Mouse (Mus musculus) frontal cortex, adult (tissue): ENCODE data around the gene Ovgp1.
"Not testable (repeated sequence)": the region's sequence is repeated elsewhere in the genome, so short reads cannot be mapped to it uniquely, and the experiment has no call there.

Source experiments
- ATAC-seq: cut with Nextera tagmentation; 2 replicates; pipeline ENCODE4 v1.9.2; 2017; ENCODE audit warnings: mild to moderate bottlenecking, moderate library complexity, mixed read lengths; ENCODE audit not compliant: low TSS enrichment

Gene Ovgp1

DNA sequence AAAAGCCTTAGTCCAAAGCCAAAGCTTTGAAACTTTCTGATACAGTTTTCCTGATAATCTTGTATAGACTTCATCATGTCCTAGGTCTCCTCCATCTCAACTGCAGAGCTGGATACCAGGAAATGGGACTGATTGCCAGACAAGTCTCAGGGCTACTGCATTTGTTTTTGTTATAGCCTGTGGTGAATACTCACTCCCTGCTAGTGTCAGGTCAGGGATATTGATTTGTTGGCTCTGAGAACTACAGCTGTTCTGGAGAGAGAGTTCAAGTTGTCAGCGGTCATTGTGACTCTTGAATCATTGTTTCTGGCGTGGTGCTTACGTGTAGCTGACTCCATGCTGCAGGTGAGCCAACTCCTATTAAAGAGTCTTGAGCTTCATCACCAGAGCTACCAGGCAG, at the start of gene Ovgp1:
Gene Ovgp1, plus strand, starts transcription at position 301 of the 400 bp plus-strand sequence.
- ATAC-seq: no peak

DNA sequence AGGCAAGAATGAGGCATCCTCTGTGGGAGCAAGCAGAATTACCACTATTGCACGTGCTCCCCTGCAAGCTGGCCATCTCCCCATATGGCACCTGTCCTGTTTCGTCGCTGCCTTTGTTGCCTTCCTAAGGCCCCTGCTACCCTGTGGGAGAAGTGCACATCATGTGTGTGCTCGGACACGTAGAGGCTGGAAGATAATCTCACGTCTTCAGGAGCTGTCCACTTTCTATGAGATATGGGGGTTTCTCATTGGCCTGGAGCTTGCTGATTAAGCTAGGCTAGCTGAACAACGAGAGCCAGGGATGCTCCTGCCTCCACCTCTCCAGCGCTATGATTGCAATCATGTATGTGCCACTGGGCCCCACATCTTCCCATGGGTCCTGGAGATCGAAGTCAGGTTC, 48.9 kb upstream of the Ovgp1 start:
- no peak for ATAC-seq

DNA sequence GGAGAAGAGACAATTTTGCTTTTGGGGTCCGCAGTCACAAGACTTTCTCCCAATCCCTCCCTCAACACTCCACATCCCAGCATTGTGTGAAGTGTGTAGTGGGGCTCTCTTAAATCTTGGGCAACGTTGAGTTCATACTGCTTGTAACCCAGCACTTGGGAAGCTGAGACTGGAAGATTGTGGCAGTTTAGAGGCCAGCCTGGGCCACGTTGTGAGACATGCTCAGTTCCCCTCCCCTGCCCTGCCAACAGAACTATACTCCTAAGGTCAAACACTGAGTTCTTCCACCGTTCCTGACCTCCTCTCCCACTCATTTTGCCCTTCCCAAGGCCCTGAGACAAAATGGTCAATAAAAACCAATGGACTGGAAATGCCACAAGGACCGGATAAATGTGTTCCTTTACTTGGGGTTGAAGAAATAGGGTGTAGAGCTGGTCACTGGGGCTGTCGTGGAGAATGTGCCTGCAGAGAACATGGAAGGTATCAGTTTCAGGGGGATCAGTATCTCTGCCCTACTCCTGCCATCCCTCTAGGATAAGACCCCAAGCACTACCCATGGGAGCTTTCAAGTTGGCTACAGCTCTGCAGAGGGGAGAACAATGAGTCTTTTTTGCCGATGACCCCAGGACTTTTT, 45.8 kb upstream of the Ovgp1 start:
- no peak for ATAC-seq

DNA sequence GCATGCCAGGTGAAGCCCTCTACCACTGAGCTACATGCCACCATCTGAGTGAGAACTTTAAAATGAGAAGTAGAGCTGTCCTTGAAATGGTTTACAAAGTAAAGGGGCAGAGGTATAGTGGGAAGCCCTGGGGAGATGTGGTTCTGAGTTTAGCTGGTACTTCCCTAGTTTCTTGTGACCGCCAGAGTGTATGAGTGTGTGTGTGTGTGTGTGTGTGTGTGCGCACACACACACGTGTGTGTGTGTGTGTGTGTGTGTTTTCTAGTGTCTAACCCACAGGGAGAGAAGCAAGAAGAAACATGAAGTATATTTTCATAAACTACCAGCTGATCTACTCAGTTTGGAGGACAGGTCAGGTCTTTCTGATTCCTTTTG, 45.3 kb upstream of the Ovgp1 start:
- ATAC-seq: no peak

DNA sequence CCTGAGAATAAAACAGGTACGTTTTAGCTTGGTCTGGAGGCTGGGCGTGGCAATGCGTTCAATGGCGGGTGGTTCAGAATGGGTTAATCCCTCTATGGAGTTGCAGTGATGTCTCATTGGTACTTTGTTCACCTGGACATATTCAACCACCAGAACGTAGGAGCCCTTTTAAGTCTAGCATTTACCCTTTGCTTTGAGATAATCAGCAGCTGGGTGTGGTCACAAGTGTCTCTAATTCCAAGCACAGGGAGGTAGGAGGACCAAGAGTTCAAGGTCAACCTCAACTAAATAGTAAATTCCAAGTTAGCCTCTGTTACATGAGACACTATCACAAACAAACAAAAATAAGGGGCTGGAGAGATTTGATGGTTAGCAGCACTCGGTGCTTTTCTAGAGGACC, 44.7 kb upstream of the Ovgp1 start:
- no peak for ATAC-seq

DNA sequence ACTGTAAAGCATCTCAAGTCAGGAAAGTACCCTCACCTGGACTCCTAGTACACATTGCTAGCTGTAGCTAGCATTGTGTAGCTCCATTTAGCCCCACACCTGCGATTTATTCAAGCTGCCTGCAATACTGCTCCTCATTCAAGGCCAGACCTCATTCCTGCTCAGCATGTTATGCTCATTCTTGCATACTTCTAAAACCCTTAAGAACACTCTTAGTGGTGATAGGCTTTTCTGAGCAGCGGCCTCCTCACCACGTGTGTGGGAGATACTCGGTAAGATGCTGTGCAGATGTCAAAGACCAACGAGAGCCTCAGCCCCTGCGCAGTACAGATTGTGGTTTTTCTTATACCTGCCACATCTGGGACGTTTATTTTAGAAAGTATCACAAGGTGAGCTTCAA, 43.7 kb upstream of the Ovgp1 start:
- no peak for ATAC-seq

DNA sequence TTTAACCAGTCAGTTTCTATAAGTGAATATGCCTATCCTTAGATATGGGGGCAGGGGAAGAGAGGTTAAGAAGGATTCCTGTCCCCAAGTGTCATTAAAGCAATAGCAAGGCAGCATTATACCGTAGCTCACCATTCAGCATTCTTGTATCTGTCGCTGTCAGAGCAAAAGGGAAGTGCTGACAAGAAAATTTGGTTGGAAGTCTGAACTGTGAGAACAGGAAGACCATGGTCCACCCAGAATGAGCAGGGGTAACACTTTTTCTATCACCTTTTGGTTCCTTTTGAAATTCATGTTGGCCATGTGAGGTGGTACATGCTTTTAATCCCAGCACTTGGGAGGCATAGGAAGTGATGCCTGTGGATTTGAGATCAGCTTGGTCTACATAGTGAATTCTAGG, 42.4 kb upstream of the Ovgp1 start:
- ATAC-seq: no peak

DNA sequence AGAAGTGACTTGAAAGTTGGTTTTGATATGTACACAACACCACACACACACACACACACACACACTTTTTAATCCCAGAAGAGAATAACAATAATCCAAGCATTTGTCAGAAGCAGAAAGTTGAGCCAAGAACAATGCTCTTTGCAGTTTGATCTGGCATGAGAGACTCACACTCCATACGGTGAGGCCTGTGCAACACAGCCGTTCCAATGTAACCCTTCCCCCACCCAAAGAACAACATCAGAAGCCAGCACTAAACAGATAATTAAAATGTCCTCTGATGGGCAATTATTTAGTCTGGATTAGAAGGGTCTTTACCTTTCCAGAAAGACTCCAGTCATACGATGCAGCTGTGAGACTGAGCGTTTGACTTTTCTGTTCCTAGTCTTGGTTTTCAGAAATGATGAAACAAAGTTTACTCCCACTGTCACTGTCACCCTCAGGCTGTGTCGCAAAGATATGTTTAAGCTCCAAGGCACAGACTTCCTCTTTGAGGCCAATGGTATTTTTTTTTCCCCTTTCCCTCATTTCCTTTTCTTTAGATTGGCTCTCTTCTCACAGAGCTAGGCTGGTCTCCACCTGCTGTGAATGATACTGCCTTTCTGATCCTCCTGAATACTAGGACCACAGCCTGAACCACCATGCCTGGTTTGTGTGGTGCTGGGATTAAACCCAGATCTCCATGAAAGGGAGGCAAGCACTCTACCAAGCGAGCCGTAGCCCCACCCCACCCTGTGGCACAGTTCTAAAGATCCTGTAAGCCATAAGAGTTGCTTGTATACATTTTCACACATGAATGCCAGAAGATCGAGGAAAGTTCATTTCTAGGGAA, 41.1 kb upstream of the Ovgp1 start, which contains the start of gene I830077J02Rik:
Gene I830077J02Rik, minus strand, starts transcription at position 425 of the 832 bp plus-strand sequence.
- ATAC-seq: no peak

DNA sequence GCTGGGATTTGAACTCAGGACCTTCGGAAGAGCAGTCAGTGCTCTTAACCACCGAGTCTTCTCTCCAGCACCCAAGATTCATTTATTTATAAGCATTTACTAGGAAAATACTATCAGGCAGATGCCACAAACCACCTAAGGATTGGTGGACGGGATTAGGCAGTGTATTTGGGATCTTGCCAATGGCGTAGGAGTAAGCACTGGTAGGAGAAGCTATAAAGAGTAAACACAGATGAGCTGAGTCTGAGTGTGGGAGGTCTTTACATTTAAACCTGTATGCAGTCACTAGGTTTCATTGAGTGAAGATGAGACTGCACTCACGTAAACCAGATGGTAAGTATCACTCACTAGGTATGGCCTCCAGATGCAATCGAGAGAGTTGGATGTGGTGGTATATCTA, 39.6 kb upstream of the Ovgp1 start:
- 0 out of 2 replicates have a peak, but pooled peaks have one; percentile 39 for ATAC-seq

DNA sequence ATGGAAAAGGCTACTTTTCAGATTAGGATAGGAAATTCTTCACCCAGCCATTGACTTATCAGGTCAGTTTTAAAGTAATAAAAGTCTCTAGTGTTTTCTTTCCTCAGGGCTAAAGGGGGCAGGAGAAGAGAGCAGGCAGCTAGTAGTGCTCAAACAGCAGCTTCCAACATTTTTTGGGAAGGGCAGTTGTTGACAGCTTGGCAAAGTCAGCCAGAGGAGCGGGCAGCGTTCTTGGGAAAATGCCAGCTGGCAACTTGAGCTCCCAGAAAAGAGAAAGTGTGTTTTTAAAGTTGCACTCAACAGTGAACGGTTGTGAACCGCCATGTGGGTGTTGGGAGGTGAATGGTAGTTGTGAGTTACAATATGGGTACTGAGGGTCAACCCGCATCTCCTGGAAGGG, 38.5 kb upstream of the Ovgp1 start:
- no peak for ATAC-seq

DNA sequence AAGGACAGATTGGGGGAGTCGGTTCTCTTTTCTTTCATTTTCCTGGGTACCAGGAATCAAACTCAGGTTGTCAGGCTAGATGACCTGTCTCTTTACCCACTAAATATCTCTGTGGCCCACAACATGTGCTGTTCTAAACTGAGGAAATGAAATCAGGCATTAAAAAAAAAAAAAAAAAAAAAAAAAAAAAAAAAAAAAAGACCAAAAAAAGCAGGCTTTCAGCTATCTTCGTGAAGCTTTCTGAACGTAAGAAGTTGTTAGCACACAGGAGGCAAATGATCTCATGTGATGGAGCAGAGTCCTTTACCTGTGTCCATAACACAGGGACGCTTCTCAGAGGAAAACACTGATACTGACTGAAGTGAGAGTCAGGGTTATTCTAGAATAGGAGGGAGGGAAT, 37.4 kb upstream of the Ovgp1 start:
- ATAC-seq: no peak

DNA sequence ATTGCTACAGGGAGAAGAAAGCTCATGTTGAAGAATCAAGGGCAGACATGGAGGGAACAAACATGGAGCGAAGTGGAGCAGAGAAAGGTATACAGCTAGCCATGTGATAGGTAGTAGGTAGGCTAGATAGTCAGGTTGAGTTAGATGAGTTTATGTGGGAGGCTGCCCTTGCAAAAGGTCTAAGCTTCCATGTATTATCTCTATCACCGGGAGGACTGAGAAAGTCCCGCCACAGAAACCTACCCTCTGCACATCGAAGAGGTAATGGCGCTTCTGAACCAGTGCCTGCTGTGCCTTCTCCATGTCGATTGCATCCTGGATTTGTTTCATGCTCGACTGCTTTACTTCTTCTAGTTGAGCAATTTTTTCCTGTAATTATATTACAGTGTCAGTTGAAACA, 22.2 kb upstream of the Ovgp1 start:
- no peak for ATAC-seq

DNA sequence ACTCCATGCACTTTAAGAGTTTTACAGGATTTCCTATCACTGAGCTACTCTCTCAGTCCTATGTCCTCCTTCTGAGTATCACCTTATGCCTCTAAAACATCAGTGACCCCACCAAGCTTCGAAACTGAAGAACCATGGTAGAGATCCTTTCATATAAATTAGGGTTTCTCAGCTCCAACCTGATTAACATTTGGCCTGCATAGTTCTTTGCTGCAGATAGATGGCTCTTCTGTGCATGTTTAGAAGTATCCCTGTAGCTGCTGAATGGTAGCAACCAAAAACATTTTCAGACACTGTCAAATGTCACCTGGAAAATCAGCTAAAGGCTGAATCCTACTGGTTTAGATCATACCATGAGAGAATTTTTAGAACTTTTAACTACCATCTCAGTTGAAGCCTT, 16.3 kb upstream of the Ovgp1 start:
- no peak for ATAC-seq

DNA sequence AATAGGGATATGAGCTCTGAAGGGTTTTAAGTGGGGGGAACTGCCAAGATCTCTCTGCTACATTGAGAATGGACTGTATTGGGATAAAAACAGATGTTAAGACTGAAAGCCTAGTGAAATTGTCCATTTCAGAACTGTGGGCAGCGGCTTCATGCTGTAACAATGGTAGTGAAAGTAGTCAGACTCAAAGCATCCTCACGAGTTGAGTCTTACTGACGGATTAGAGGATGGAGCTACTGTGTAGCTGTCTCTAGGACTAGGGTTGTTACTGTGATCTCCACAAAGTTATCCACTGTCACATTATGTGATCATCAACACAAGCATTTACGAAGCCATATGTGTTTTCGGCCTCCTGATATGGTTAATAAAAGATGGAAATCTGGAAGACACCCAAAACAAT, 15.3 kb upstream of the Ovgp1 start:
- no peak for ATAC-seq

DNA sequence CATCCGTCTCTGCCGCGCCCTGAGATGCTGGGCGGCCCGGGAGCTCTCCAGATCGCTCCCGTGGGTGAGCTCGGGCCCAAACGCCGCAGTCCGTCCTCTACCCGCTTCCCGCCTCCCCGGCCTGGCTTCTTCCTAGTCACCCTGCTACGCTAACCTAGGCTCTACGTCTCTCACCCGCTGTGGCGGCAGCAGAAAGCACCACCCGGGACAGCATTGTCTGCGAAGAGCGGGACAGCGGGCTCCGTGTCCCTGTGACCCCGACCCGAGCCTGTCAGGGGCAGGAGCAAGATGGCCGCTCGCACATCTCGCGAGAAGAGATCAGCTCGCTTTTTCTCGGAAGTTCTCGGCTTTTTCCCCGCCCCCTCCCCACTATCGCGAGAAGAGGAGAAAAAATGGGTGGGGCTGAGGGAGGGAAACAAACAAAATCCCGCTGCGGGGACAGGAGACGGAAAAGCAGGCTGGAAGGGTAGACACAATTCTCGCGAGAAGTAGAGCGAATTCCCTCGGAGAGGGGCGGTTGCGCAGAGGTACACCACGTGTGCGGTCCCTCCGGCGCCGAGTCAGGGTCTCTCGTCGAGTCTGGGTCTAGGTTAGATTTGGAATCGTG, 14.4 kb upstream of the Ovgp1 start, which contains the start of gene Wdr77:
Gene Wdr77, plus strand, starts transcription at position 396 of the 607 bp plus-strand sequence.
- ATAC-seq: peak; percentile 97

DNA sequence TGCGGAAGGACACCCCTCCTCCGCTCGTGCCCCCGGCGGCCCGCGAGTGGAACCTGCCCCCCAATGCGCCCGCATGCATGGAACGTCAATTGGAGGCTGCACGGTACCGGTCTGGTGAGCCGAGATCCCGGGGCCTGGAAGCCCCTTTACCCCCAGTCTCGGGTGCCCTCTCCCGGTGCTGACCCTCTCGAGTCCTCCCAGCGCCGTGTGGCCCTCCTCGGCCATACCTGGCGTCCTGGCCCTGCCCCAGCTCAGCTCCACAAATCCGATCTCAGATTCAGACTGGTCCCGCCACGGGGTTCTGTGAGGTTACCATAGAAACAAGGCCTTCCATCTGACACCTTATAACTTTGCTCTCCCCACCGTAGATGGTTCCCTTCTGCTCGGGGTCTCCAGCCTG, 13.9 kb upstream of the Ovgp1 start:
- ATAC-seq: peak; percentile 44

DNA sequence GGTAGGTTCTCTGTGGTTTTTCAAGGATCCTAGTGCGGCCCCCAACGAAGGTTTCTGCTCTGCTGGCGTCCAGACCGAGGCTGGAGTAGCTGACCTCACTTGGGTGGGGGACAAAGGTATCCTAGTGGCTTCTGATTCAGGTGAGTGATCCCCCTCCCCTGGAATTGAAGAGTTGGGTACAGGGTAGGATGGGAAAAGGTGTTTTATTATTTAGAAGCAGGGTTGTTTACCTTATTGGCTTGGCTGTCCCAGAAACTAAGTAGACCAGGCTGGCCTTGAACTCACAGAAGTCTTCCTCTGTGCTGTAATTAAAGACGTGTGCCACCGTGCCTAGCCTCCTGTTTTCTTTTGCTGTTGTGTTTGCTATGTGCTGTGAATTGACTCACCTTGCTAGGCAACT, 13.5 kb upstream of the Ovgp1 start, which contains the start of gene Atp5f1:
Gene Atp5f1, minus strand, starts transcription at position 101 of the 400 bp plus-strand sequence.
- ATAC-seq: no peak

DNA sequence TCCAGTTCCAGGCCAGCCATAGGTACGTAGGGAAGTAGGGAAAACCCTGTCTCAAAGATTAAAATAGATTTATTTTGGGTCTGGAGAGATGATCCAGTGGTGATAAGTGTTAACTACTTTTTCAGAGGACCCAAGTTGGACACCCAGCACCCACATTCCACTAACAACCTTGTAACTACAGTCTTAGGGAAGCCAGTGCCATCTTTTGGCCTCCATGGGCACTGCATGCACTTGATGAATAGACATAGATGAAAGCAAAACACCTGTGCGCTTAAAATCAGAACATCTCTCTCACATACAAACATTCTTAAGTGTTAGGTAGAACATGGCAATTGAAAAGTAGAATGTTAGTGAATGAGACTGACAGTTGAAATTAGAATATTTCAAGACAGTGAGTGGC, 12.8 kb upstream of the Ovgp1 start:
- ATAC-seq: no peak

DNA sequence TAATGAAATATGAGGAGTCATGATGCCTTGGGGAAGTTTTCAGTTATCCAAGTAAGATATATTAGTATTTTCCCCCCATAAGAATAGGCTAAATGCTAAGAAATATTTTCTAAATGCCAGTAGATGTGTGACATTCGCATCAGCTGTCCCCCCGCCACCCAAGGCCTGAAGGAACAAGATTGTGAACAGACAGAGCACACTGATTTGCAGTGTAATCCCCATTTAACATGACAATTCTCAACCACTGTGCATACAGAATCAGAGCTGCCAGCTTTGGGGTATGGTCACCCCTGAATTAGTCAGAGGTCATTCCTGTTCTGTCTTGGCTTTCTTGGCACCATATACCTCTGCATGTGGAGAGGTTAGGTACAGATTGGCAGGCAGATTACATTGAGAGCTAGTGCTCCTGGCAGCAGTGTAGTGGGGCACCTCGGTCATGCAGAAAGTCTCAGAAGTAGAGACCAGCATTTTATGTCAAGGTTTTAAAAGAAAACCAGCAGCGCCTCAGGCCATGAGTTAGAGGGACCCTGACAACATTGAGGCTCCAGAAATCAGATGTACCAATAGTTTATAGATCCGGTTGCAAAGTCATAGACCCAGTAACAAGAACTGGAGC, 1.6 kb upstream of the Ovgp1 start:
- ATAC-seq: no peak

DNA sequence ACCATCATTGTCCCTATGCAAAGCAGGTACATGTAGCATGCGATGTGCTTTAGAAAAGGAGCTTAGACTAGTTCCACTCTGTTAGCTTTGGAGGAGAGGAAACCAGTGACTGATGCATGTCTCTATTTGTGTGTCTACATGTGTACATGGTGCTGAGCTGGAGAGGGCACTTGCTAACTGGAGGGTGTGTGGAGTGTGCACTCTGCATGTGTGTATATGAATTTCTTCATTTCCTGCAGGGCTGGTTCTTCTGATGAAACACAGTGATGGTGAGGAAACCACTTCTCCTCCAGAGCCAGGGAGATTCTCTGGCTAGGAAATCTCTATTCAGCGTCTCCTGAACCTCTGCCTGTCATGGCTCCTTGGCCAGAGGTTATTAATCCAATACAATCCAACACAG, 663 bp downstream of the Ovgp1 start:
- ATAC-seq: no peak

DNA sequence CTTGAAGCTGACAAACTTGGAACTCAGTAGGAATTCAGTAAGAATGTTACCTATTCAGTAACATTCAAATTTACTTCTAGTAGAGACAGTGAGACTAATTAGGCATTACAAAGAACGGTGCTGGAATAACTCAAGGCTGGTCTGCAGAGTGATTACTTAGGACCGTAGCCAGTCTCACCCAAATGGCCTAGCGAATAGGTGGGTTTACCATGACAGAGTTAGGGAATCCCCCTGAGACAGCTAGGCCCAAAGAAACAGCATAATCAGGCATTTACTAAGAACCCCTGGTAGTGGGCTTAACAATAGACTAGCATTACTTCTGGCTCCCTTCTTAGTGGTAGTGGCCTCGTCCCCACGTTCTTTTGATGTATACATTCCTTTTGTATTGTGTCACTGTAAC, 16.1 kb downstream of the Ovgp1 start:
- not testable (repeated sequence) for ATAC-seq

DNA sequence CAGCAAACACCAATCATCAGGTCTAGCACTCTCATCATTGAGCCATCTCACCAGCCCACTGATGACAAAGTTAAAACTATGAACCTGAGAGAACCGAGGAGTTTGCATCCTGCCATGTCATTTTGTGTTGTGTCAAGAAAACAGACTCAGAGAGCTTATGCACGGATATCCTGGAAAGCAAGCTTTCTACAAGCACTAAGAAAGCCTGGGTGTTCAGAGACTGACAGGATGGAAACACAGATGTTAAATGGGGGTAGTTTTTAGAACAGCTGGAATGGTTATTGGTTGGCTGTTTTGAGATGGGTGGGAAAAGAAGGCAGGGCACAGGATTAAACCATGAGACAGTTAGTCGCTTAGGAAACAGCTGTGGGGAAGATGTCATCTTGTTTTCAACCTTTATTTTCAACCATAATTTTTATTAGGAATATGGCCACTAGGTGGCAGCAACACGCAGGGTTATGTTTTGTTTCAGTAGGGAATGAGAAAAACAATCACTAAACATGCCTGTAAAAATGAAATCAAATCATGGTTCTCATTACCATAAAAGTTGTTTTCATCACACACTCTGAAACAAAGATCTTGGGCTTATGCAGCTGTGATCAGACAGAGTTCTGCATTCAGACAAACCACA, 18.3 kb downstream of the Ovgp1 start:
- ATAC-seq: no peak
